Mouse (Mus musculus): ENCODE results near the gene Pax2.
A peak's percentile ranks its signal among the peaks of the same experiment; 100 is the strongest.

Gene Pax2

GRCm38 (mm10) chr19:44788488-44788887, 32.6 kb downstream of the Pax2 start:
- DNase-seq = no peak

- DNase-seq = peak; percentile 80
Observed at GRCm38 (mm10) chr19:44791981-44792380, 36.1 kb downstream of the Pax2 start.

GRCm38 (mm10) chr19:44797110-44798060, 41.5 kb downstream of the Pax2 start:
- DNase-seq = no peak

- peak; percentile 32 for DNase-seq
Observed at GRCm38 (mm10) chr19:44798731-44799130, 42.9 kb downstream of the Pax2 start.

GRCm38 (mm10) chr19:44799156-44799555, 43.3 kb downstream of the Pax2 start:
- DNase-seq = no peak

GRCm38 (mm10) chr19:44800327-44800726, 44.5 kb downstream of the Pax2 start:
- DNase-seq = peak; percentile 36

- DNase-seq = no peak
Observed at GRCm38 (mm10) chr19:44808734-44809133, 52.9 kb downstream of the Pax2 start.

GRCm38 (mm10) chr19:44812666-44813429, 57.0 kb downstream of the Pax2 start:
- DNase-seq = peak; percentile 33

- peak; percentile 23 for DNase-seq
Observed at GRCm38 (mm10) chr19:44815111-44815510, 59.3 kb downstream of the Pax2 start.

GRCm38 (mm10) chr19:44817403-44818128, 61.7 kb downstream of the Pax2 start:
- DNase-seq = no peak

- no peak for DNase-seq
Observed at GRCm38 (mm10) chr19:44818676-44819075, 62.8 kb downstream of the Pax2 start.

GRCm38 (mm10) chr19:44821581-44821980, 65.7 kb downstream of the Pax2 start:
- DNase-seq = no peak

- DNase-seq = no peak
Observed at GRCm38 (mm10) chr19:44822295-44822694, 66.5 kb downstream of the Pax2 start.

- no peak for DNase-seq
Observed at GRCm38 (mm10) chr19:44823657-44824056, 67.8 kb downstream of the Pax2 start.

- DNase-seq = no peak
Observed at GRCm38 (mm10) chr19:44825216-44825768, 69.4 kb downstream of the Pax2 start.

- peak; percentile 30 for DNase-seq
Observed at GRCm38 (mm10) chr19:44825819-44826218, 70.0 kb downstream of the Pax2 start.

GRCm38 (mm10) chr19:44833391-44833790, 77.5 kb downstream of the Pax2 start:
- DNase-seq = no peak

GRCm38 (mm10) chr19:44834218-44835041, 78.6 kb downstream of the Pax2 start:
- DNase-seq = peak; percentile 28

GRCm38 (mm10) chr19:44835042-44835930, 79.4 kb downstream of the Pax2 start:
- no peak for DNase-seq
